Mouse (Mus musculus): Measurements from ENCODE around the gene Pde3a. TPM values are rescaled to one million over a fixed set of nuclear protein-coding genes. Genes with fewer than 3 reads are reported as not detected.
"Not testable (repeated sequence)": the region's sequence is repeated elsewhere in the genome, so short reads cannot be mapped to it uniquely, and the experiment has no call there.

Pde3a gene
- total RNA-seq, 2 experiments from 2014 or later = 51.1 to 64.5 TPM

DNA sequence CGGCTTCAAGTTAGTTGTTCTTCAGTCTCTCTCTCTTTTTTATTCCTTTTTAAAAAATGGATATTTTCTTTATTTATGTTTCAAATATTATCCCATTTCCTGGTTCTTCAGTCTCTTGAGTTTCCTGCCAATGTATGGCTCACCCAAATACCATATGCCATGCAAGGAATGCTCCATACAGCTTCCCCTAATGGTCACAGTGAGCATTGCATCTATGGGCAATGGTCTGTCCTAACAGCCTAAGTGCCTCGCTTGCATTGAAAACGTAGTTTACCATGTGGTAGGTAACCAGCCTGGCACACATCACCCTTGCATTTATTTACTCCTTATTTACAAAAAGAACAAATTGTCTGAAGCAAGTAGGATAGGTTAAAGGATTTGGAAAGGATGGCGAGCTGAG is 64.0 kb downstream of the Pde3a start:
- no peak for DNase-seq
- intact Hi-C loops (cut with DNase I) = loop anchor here (5.0 to 10.0 kb wide), 2 partner anchors 391 to 548 kb away; no protein-coding TSS in a partner anchor

DNA sequence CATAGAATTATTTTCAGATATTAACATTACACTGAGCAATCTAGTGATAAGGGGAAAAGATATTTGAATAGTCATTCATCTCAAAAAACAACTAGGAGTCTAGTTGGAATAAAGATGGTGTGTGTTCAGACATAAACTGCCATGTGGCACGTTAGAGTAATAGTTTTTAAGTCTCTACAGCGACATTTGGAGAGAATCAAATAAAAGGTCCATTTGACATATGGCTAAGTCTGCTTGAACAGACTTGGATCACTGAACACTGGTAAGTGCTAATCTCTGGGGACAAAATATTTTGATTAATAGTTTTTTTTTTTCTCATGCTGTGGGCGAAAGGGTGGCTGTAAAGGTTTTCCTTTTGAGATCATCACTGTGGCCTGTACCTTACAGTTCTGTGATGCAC is 69.4 kb downstream of the Pde3a start:
- intact Hi-C loops (cut with DNase I) = loop anchor here (10.0 kb wide), 1 partner anchor 554 kb away; no protein-coding TSS in a partner anchor
- DNase-seq = no peak

- intact Hi-C loops (cut with DNase I) = no loop called here
- DNase-seq = no peak
These were observed 72.2 kb downstream of the Pde3a start for GRCm38 (mm10) chr6:141321253-141321652.

- intact Hi-C loops (cut with DNase I) = no loop called here
- DNase-seq = no peak
These were observed 73.9 kb downstream of the Pde3a start for GRCm38 (mm10) chr6:141322961-141323360.

DNA sequence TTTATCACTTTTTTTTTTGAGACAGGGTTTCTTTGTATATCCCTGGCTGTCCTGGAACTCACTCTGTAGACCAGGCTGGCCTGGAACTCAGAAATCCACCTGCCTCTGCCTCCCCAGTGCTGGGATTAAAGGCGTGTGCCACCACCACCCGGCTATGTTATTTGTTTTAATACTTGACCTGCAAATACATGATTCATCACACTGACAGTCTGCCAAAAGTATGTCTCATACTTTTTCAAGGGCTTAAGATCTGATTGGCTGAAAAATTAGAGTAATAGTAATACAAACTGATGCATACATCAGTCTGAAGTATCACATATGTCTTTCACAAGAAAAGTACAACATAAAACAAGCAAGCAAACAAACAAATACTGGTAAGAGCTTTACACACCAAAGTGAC is 78.1 kb downstream of the Pde3a start:
- intact Hi-C loops (cut with DNase I); DNase-seq: not testable (repeated sequence)

GRCm38 (mm10) chr6:141328071-141328470 is 79.0 kb downstream of the Pde3a start:
- DNase-seq = no peak
- intact Hi-C loops (cut with DNase I) = no loop called here

DNA sequence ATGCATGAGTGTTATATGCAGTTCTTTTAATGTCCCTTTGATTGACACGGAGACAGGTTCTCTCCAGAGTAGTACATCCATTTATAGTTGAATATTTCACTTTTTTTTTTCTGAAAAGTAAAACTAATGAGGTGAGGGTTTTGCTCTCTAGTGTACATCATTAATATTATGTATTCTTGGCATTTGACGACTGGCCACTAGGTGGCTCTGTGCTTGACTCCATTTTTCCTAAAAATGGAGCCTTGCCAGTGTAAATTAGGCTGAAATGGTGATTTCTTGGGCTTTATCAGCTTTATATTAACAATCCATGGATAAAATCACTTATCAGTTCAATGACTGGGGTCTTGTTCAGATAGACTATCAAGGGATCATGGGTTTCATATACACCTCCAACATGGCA is 82.4 kb downstream of the Pde3a start:
- intact Hi-C loops (cut with DNase I) = loop anchor here (5.0 kb wide), 1 partner anchor 79 kb away; no protein-coding TSS in a partner anchor
- no peak for DNase-seq

DNA sequence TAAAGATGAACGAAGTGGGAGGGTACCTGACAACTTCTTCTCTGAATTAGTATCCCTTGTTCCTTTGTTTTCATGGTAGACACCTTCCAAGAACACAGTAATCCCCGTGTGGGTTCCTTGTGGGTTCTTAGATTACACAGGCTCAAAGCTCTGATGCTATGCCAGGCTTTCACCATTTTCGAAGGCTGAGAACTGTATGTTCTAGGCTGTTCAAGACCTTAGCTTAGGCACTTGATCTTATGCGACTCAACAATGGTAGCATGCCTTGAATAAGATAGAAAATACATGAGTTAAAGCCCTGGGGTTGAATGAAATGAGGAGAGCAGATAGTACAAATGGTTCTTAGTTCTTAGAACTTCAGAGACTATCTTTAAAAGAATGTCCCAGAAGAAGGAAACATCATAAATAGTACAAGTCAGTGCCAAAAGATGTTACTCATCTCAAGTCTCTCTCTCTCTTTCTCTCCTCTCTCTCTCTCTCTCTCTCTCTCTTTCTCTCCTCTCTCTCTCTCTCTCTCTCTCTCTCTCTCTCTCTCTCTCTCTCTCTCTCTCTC is 83.6 kb downstream of the Pde3a start:
- DNase-seq = no peak
- intact Hi-C loops (cut with DNase I) = loop anchor here (5.0 kb wide), 1 partner anchor 80 kb away; no protein-coding TSS in a partner anchor

DNA sequence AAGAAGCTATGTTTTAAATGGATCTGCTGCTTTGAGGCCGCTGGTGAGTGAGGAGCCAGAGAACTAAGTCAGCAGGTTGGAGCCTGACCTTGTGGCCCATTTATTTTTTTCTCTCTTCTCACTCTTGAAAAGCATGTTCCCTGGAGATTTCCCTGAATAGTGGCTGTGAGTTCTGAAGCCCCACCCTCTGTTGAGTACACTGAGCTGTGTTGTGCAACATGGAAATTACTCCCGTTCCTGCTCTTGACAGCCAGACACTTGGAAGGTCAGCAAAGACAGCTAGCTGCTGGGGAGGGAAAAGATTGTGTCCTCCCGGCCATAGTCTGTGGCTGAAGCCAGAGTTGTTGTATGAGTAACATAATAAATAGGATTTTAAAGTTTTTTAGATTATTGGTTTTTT is 84.2 kb downstream of the Pde3a start:
- DNase-seq = peak; percentile 60 to 61
- intact Hi-C loops (cut with DNase I) = loop anchor here (5.0 kb wide), 1 partner anchor 81 kb away; no protein-coding TSS in a partner anchor

DNA sequence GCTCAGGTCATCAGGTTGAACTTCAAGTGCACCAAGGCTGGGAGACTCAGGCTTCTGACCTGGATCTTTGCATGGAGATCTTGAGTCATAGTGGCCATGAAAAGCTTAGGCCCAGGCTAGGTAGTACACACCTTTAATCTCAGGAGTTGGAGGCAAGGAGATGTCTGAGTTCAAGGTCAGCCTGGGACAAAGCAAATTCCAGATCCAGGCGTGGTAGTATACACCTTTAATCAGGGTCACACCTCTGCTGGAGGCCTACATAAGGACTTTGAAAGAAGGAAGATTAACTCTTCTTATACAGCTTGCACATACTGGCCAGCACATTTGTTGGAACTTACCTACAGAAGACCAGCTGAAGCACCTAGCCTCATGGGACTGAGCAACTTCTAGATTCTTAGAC is 86.8 kb downstream of the Pde3a start:
- intact Hi-C loops (cut with DNase I) = no loop called here

DNA sequence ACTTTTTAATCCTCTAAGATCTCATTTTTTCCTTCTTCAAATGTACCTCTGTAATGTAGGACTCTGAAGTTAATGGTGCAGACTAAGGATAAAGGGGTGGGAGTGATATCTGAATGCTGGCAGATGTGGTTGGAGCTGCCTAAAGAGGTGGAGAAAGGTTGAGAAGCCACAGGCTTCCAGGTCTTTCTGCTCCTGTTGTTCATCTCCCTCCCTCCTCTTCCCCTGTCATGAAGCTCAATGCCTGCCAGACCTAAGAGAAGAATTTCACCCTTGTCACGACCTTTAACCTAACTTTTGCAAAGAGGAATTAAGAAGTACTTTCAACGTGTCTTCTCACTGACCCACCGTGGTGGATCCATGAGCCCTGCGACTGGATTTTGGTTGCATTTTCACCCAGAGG is 87.4 kb downstream of the Pde3a start:
- DNase-seq = no peak
- intact Hi-C loops (cut with DNase I) = no loop called here

More for the DNA sequence above, 86.8 kb downstream of the Pde3a start:
- DNase-seq = no peak

GRCm38 (mm10) chr6:141337673-141338072 is 88.6 kb downstream of the Pde3a start:
- intact Hi-C loops (cut with DNase I) = no loop called here
- no peak for DNase-seq

- no peak for DNase-seq
- intact Hi-C loops (cut with DNase I) = loop anchor here (5.0 kb wide), 1 partner anchor 101 kb away; no protein-coding TSS in a partner anchor
These were observed 92.3 kb downstream of the Pde3a start for GRCm38 (mm10) chr6:141341385-141341784.

- intact Hi-C loops (cut with DNase I) = no loop called here
- no peak for DNase-seq
These were observed 98.8 kb downstream of the Pde3a start for GRCm38 (mm10) chr6:141347870-141348269.

GRCm38 (mm10) chr6:141348542-141348941 is 99.5 kb downstream of the Pde3a start:
- DNase-seq = no peak
- intact Hi-C loops (cut with DNase I) = no loop called here

GRCm38 (mm10) chr6:141350261-141350660 is 101.2 kb downstream of the Pde3a start:
- intact Hi-C loops (cut with DNase I) = no loop called here
- no peak for DNase-seq

DNA sequence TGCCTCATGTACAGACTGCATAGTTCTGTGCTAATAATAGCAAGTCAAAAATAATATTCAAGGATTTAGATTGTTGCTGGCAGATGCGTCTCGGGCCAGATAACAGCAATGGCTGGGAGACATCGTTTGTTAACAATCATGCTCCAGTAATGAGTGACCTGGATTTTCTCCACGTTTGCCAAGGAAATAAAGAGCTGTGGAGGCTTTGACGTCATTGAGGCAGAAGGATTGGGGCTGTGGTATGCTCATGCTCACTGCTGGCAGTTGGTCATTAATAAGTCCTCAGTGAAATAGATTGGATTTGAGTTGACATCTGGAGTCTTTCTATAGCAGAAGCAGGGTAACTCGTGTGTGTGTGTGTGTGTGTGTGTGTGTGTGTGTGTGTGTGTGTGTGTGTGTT is 103.2 kb downstream of the Pde3a start:
- no peak for DNase-seq
- intact Hi-C loops (cut with DNase I) = no loop called here

- no peak for DNase-seq
- intact Hi-C loops (cut with DNase I) = no loop called here
These were observed 114.6 kb downstream of the Pde3a start for GRCm38 (mm10) chr6:141363664-141364063.

- intact Hi-C loops (cut with DNase I) = no loop called here
- DNase-seq = no peak
These were observed 118.0 kb downstream of the Pde3a start for GRCm38 (mm10) chr6:141367037-141367436.

DNA sequence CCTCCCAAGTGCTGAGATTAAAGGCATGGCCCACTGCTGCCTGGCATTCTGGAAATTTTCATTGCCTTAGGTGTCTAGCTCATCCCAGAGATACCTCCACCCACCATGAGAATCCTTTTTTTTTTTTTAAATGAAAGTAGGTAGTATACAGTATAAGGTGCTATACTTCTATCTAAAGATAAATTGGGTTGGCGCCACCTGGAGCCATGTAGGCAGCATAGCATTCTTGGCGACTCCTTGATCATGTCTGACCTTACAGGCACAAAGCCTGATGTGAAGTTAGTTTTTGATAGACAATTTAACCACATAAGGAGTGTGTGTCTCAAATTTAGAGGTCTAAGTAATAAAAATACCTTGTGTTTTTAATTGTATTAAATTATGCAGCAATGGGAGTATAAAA is 123.6 kb downstream of the Pde3a start:
- DNase-seq = no peak
- intact Hi-C loops (cut with DNase I) = loop anchor here (10.0 kb wide), 1 partner anchor 448 kb away; no protein-coding TSS in a partner anchor

- DNase-seq = no peak
- intact Hi-C loops (cut with DNase I) = loop anchor here (5.0 to 10.0 kb wide), 2 partner anchors 68 to 450 kb away; no protein-coding TSS in a partner anchor
These were observed 125.5 kb downstream of the Pde3a start for GRCm38 (mm10) chr6:141374469-141375057.

DNA sequence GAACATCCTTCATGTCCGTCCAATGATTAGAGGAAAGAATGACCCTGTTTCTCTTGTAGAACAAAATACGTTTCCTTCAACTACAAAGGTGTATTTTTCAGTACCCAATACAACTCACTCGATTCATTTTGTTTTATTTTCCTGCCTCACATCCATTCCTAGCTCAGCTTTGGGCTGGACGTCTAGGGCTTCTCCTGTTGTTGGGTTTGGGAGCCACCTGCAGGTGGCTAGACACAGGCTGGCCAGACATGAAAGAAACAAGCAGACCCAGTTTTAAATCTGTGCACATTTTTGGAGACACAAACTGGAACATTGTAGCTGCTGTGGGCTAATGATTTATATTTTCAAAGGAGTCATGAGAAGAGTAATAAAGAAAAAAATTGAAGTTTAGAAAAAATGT is 126.1 kb downstream of the Pde3a start:
- intact Hi-C loops (cut with DNase I) = loop anchor here (5.0 to 10.0 kb wide), 2 partner anchors 67 to 450 kb away; no protein-coding TSS in a partner anchor

More for the DNA sequence above, 126.1 kb downstream of the Pde3a start:
- no peak for DNase-seq
